Mouse (Mus musculus) CD8-positive naive resting alpha-beta T cell, adult 2 months (primary cell): ENCODE results near the gene Gpr18.
A peak's percentile ranks its signal among the peaks of the same experiment; 100 is the strongest.

Source experiments
- DNase-seq, 2 experiments: peaks; one replicate each; pipeline ENCODE4 v3.0.0; 2022; ENCODE audit warnings: low read depth in 2 of 2, low spot score in 2 of 2

The Gpr18 gene

DNA sequence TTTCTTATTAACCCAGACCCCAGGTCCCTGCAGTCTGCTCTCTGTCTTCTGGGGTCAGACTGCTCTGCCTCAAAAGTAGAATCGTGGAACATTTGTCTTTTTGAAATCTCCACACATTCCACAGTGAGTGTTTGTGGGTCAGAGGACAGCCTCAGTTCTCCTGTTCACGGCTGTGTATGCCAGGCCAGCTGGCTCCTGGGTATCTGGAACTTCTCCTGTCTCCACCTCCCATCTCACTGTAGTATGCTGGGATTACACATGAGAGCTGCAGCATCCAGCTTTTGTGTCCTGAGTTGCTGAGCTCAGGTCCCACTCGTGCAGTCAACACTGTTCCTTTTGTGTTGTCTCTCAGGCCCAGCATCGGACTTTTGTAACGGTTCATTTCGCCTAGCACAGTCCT lies 9.3 kb upstream of the Gpr18 start:
- no peak for DNase-seq

DNA sequence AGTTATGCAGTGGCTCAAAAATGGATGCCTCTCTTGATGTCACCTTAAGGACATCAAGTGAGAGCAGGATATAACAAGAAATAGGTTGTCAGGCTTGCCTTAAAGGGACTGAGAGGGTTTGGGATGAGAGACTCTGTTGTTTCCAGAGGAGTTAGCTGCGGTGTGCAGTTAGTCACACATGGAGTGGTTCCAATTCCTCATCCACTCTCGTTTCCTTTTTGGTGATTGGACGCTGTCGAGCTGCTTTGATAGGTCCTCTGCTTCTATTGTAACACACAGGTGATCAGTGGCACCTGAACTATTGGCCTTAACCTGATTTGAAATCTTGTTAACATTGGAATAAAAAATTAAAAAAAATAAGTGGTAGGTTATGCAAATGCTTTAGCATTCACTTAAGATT lies 7.2 kb upstream of the Gpr18 start:
- no peak for DNase-seq

DNA sequence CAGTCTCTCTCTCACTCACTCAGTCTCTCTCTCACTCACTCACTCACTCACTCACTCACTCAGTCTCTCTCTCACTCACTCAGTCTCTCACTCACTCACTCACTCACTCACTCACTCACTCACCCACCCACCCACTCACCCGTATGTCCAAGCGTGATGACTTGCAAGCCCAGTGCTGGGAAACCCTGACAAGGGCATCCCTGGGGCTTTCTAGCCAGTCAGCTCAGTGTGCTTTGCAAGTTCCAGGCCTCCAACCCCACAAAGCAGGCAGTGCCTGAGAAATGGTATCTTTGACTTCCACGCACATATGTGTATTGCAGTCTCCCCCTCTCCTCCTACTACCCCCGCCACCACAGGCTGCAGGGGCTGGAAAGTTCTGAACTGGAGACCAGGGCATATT lies 6.4 kb upstream of the Gpr18 start:
- no peak for DNase-seq

GRCm38 (mm10) chr14:121920511-121921124 lies 5.0 kb upstream of the Gpr18 start:
- no peak for DNase-seq

DNA sequence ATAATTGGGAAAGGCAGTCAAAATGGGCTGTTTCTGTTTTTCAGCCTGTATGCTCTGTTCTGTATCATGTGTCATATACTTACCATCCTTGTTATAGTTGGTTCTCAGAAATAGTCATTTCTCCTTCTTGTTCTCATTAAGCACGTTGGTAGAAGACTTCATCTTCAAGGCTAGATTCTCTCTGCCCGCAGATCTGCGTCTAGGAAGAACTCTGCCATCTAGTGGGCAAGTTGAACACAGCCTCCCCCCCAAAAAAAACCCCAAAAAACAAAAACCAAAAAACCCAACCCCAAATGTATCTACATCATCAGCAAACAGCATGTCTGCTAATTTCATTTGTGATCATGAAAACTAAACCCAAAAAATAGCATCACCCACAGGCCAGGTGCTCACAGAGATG lies 4.2 kb upstream of the Gpr18 start:
- peak; percentile 55 to 65 for DNase-seq

- DNase-seq = no peak
Observed at GRCm38 (mm10) chr14:121918266-121918665, 2.7 kb upstream of the Gpr18 start.

DNA sequence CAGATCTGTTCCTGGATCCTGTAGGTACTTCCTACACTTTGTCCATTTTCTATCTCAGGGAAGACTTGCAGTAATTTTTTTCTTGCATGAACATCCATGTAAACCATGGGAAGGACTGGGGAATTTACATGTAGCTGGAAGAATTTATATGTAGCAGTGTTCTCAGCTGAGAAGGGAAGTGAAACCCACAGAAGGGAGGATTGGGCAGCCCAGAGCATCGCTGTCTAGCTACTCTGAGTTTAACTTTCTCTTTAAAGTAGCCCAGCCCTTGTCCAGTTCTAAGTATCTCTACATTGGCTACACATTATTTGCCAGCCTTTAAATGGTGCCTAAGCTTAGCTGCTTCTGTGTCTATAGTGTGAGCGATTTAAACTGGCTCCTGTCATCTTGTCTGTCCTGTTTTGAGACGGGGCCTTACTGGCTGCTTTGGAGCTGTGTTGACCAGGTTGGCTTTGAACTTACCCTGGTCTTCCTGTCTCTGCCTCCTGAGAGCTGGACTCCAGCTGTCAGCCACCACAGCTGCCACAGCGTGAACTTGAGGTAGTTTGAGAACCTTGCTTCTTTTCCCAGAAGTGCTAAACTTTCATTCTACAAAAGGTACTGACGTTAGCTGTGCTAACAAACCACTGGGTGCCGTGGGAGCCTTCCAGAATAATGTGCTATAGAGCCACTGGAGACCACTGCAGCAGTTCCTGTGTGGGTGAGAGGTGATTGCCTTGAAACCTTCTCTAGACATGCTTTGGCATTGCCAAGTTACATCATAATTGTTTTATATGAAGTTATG lies 922 bp upstream of the Gpr18 start:
- no peak for DNase-seq

GRCm38 (mm10) chr14:121915143-121915542 lies 438 bp downstream of the Gpr18 start:
- no peak for DNase-seq

GRCm38 (mm10) chr14:121912501-121912900 lies 3.1 kb downstream of the Gpr18 start:
- DNase-seq = no peak

DNA sequence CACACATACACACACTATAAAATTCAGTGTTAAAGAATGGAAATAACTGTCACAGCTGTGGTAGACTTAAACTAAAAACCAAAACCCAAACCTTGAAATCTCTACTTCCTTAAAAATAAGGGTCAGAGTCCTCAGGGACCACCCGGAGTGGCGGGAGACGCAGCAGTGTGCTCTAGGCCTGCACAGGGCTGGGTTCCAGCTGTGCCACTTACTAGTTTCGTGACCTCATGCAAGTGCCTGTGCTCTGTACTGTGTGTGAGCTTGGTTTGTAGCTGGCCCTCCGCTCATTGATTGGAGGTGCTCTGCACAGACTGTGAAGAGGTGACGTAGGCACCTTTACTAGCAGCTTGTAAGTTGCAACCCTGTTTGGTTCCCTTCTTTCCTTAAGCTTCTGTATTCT lies 5.7 kb downstream of the Gpr18 start:
- DNase-seq = no peak

DNA sequence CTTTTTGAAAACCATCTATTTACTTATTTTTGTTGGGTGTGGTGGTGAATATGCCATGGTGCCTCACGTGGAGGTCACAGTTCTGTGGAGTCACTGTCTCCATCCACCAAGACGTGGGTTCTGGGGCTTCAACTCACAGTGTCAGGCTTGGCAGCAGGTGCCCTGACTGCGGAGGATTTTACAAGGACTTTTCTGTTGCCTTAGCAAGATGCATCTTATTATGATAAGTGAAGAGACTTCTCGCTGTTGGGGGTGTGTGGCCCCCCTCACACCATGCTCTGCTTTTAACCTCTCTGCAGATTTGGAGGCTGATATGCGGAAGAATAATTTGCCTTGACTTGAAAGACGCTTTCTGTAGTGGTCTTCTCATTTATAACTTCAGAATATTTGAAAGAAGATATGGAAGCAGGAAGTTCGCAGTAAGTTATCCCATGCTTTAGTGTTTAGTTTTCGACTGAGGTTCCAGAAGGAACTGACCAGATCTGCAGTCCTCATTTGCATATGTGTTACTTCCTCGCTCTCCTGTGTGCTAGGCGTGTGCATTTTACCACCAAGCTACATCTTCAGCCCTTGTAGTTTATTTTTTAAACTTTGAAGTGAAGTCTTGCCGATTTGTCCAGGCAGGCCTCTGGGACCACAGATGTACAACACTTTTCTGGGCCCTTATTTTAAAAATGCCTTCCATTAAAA lies 8.4 kb downstream of the Gpr18 start:
- DNase-seq = no peak

- no peak for DNase-seq
Observed at GRCm38 (mm10) chr14:121906341-121906991, 9.1 kb downstream of the Gpr18 start.

GRCm38 (mm10) chr14:121904754-121905153 lies 10.8 kb downstream of the Gpr18 start:
- DNase-seq = no peak

- no peak for DNase-seq
Observed at GRCm38 (mm10) chr14:121903381-121903876, 12.2 kb downstream of the Gpr18 start.

DNA sequence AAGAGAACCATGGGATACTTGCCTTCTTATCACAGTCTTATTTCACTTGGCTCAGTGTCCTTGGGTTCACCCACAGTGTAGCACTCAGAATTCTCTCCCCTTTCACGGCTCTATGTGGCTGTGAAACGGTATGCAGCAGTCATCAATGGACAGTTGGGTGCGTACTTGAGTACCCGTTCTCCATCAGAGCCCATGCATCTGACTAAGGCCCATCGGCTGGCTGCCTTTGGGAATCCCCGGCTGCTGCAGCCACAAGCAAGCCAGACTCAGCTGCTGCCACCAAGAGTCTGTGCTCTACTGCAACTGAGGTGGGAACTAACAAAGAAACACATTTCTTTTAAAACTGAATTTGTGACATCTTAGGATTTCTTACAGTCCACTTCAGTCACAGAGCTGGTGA lies 14.1 kb downstream of the Gpr18 start:
- DNase-seq = no peak

DNA sequence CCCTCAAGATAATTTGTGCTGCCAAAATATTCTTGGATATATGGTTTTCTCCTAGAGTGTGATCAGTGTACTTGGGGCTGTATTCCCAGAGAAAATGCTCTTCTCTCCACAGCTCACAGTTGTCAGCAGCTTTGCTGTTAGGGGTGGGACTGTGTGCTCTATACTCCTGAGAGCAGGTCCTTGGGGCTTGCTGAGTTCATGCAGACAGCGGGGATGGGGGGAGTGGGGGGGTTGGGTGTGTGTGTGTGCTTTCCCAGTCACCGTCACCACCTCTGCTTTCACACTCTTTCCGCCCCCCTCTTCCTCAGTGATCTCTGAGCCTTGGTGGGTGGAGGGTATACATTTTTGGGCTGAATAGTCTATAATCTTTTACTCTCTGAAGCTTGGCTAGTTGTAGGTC lies 16.5 kb downstream of the Gpr18 start:
- DNase-seq = no peak

- peak; percentile 62 to 72 for DNase-seq
Observed at GRCm38 (mm10) chr14:121898509-121898908, 17.1 kb downstream of the Gpr18 start.

DNA sequence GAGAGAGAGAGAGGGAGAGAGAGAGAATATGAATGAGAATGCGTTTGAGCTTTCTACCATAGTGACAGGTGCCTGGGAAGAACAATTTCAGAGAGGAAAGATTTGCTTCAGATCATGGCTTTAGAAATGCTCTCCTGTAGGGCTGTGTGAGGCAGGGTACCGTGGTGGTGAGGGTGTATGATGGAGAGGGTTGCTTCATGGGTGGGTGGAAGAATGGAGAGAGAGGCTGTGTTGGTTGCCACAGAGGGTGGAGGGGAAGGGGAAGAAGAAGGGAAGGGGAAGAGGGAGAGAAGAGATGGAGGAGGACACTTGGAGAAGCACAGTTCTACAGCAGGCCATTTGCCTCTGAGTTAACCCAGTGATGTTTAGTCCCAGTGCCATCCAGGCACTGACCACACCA lies 17.8 kb downstream of the Gpr18 start:
- DNase-seq = no peak

GRCm38 (mm10) chr14:121896126-121897090 lies 19.2 kb downstream of the Gpr18 start:
- DNase-seq = no peak

DNA sequence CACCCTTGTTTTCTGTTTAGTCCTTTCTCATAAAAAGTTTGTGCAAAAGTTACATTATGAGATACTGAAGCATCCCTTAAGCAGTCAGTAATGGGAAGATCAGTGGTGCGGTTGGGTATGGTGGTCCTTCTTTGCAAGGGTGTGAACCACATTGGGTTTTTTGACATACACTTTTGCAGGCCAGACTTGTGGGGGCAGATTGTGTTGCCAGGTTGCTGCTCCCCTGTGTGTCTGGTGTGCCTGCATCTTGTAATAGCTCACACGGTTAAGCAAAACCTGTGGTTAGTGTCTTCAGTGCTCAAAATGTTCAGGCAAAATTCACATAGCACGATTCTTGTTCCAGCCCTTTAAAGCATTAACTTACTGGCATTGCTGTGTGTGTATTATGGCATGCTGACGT lies 20.3 kb downstream of the Gpr18 start:
- DNase-seq = no peak
